Mouse (Mus musculus): ENCODE measurements around the gene Tspan32. TPM values are rescaled to one million over a fixed set of nuclear protein-coding genes. Genes with fewer than 3 reads are reported as not detected.

Gene Tspan32
- polyA plus RNA-seq, 1 experiment from 2014 or later = 0.31 TPM

- 72% methylated on average over 5 of the region's 5 CpGs for WGBS
- ATAC-seq (ENCODE audit: low FRiP score, low read depth) = no peak
- Histone ChIP-seq H3K27me3 (no peaks in the 10 kb centered on the region), H3K36me3 (peaks cover 11% of the 10 kb centered on the region), H3K9me3 (no peaks in the 10 kb centered on the region), H3K4me3 (no peak overlapping the region), H3K9ac (no peak overlapping the region), H3K4me1 (replicated peaks) (peaks cover 5% of the 10 kb centered on the region), H3K27ac (replicated peaks) (no peak overlapping the region), H3K4me2 (no peak overlapping the region)
Observed at GRCm38 (mm10) chr7:143021356-143022164, 16.7 kb downstream of the Tspan32 start.

- Histone ChIP-seq H3K27me3 (no peaks in the 10 kb centered on the region), H3K27ac (replicated peaks) (no peak overlapping the region), H3K36me3 (peaks cover 11% of the 10 kb centered on the region), H3K4me3 (no peak overlapping the region), H3K4me2 (no peak overlapping the region), H3K4me1 (replicated peaks) (no peaks in the 10 kb centered on the region), H3K9me3 (no peaks in the 10 kb centered on the region), H3K9ac (no peak overlapping the region)
- 97% methylated on average over 2 of the region's 2 CpGs for WGBS
- ATAC-seq (ENCODE audit: low FRiP score, low read depth) = no peak
Observed at GRCm38 (mm10) chr7:143023499-143023898, 18.7 kb downstream of the Tspan32 start.

- Histone ChIP-seq H3K27ac (replicated peaks) (no peak overlapping the region), H3K4me3 (no peak overlapping the region)
- WGBS = 86% methylated on average over 1 of the region's 1 CpGs
Observed at GRCm38 (mm10) chr7:143024293-143024692, 19.4 kb downstream of the Tspan32 start.

GRCm38 (mm10) chr7:143025496-143025895, 20.6 kb downstream of the Tspan32 start:
- Histone ChIP-seq H3K4me1 (replicated peaks) (no peaks in the 10 kb centered on the region), H3K9me3 (no peaks in the 10 kb centered on the region), H3K27ac (replicated peaks) (no peak overlapping the region), H3K4me3 (no peak overlapping the region), H3K27me3 (no peaks in the 10 kb centered on the region), H3K36me3 (peaks cover 15% of the 10 kb centered on the region), H3K4me2 (no peak overlapping the region), H3K9ac (no peak overlapping the region)
- ATAC-seq (ENCODE audit: low FRiP score, low read depth) = no peak
- 92% methylated on average over 3 of the region's 3 CpGs for WGBS

More at GRCm38 (mm10) chr7:143024293-143024692, 19.4 kb downstream of the Tspan32 start:
- Histone ChIP-seq H3K27me3 (no peaks in the 10 kb centered on the region), H3K9ac (no peak overlapping the region), H3K4me2 (no peak overlapping the region), H3K9me3 (no peaks in the 10 kb centered on the region), H3K36me3 (peaks cover 15% of the 10 kb centered on the region), H3K4me1 (replicated peaks) (no peaks in the 10 kb centered on the region)
- ATAC-seq (ENCODE audit: low FRiP score, low read depth) = no peak

- H3K27me3 ChIP-seq = no peaks in the 10 kb centered on the region
- H3K36me3 ChIP-seq = peaks cover 22% of the 10 kb centered on the region
- no peak overlapping the region for H3K9ac ChIP-seq
- no peaks in the 10 kb centered on the region for H3K4me1 ChIP-seq (replicated peaks)
- ATAC-seq (ENCODE audit: low FRiP score, low read depth) = no peak
- H3K4me3 ChIP-seq = no peak overlapping the region
- 88% methylated on average over 4 of the region's 4 CpGs for WGBS
- no peaks in the 10 kb centered on the region for H3K9me3 ChIP-seq
- H3K4me2 ChIP-seq = no peak overlapping the region
- no peak overlapping the region for H3K27ac ChIP-seq (replicated peaks)
Observed at GRCm38 (mm10) chr7:143027196-143027595, 22.4 kb downstream of the Tspan32 start.

GRCm38 (mm10) chr7:143031816-143032215, 27.0 kb downstream of the Tspan32 start:
- H3K27ac ChIP-seq (replicated peaks) = no peak overlapping the region
- H3K4me2 ChIP-seq = no peak overlapping the region
- ATAC-seq (ENCODE audit: low FRiP score, low read depth) = no peak
- H3K9me3 ChIP-seq = no peaks in the 10 kb centered on the region
- H3K4me1 ChIP-seq (replicated peaks) = no peaks in the 10 kb centered on the region
- no peaks in the 10 kb centered on the region for H3K27me3 ChIP-seq
- H3K36me3 ChIP-seq = peaks cover 41% of the 10 kb centered on the region
- WGBS = 86% methylated on average over 1 of the region's 1 CpGs
- H3K9ac ChIP-seq = no peak overlapping the region
- H3K4me3 ChIP-seq = no peak overlapping the region

GRCm38 (mm10) chr7:143033581-143033980, 28.7 kb downstream of the Tspan32 start:
- H3K9ac ChIP-seq = no peak overlapping the region
- no peaks in the 10 kb centered on the region for H3K4me1 ChIP-seq (replicated peaks)
- no peak for ATAC-seq (ENCODE audit: low FRiP score, low read depth)
- H3K9me3 ChIP-seq = no peaks in the 10 kb centered on the region
- H3K4me3 ChIP-seq = no peak overlapping the region
- 79% methylated on average over 4 of the region's 4 CpGs for WGBS
- no peak overlapping the region for H3K4me2 ChIP-seq
- peaks cover 44% of the 10 kb centered on the region for H3K36me3 ChIP-seq
- H3K27me3 ChIP-seq = no peaks in the 10 kb centered on the region
- no peak overlapping the region for H3K27ac ChIP-seq (replicated peaks)

- H3K4me2 ChIP-seq = no peak overlapping the region
- H3K9ac ChIP-seq = no peak overlapping the region
- no peaks in the 10 kb centered on the region for H3K9me3 ChIP-seq
- H3K4me1 ChIP-seq (replicated peaks) = no peaks in the 10 kb centered on the region
- no peak overlapping the region for H3K4me3 ChIP-seq
- no peak for ATAC-seq (ENCODE audit: low FRiP score, low read depth)
- 88% methylated on average over 2 of the region's 2 CpGs for WGBS
- H3K27ac ChIP-seq (replicated peaks) = no peak overlapping the region
- no peaks in the 10 kb centered on the region for H3K27me3 ChIP-seq
- H3K36me3 ChIP-seq = peaks cover 41% of the 10 kb centered on the region
Observed at GRCm38 (mm10) chr7:143034112-143034511, 29.3 kb downstream of the Tspan32 start.

- no peaks in the 10 kb centered on the region for H3K27me3 ChIP-seq
- no peak overlapping the region for H3K9ac ChIP-seq
- no peak overlapping the region for H3K27ac ChIP-seq (replicated peaks)
- no peak overlapping the region for H3K4me3 ChIP-seq
- no peak for ATAC-seq (ENCODE audit: low FRiP score, low read depth)
- no peaks in the 10 kb centered on the region for H3K4me1 ChIP-seq (replicated peaks)
- 93% methylated on average over 8 of the region's 8 CpGs for WGBS
- H3K36me3 ChIP-seq = peaks cover 41% of the 10 kb centered on the region
- H3K4me2 ChIP-seq = no peak overlapping the region
- no peaks in the 10 kb centered on the region for H3K9me3 ChIP-seq
Observed at GRCm38 (mm10) chr7:143034519-143035450, 29.9 kb downstream of the Tspan32 start.

- no peak for ATAC-seq (ENCODE audit: low FRiP score, low read depth)
- Histone ChIP-seq H3K9ac (no peak overlapping the region), H3K9me3 (no peaks in the 10 kb centered on the region), H3K36me3 (peaks cover 35% of the 10 kb centered on the region), H3K27me3 (no peaks in the 10 kb centered on the region), H3K4me1 (replicated peaks) (0 out of 2 replicates have a peak, but pooled peaks cover under 1% of the 10 kb centered on the region), H3K27ac (replicated peaks) (no peak overlapping the region), H3K4me2 (no peak overlapping the region), H3K4me3 (no peak overlapping the region)
- WGBS = 84% methylated on average over 3 of the region's 3 CpGs
Observed at GRCm38 (mm10) chr7:143036787-143037186, 31.9 kb downstream of the Tspan32 start.

GRCm38 (mm10) chr7:143037306-143037705, 32.5 kb downstream of the Tspan32 start:
- 91% methylated on average over 4 of the region's 4 CpGs for WGBS
- Histone ChIP-seq H3K4me1 (replicated peaks) (0 out of 2 replicates have a peak, but pooled peaks cover 3% of the 10 kb centered on the region), H3K27me3 (no peaks in the 10 kb centered on the region), H3K9me3 (no peaks in the 10 kb centered on the region), H3K36me3 (peaks cover 35% of the 10 kb centered on the region), H3K4me2 (no peak overlapping the region), H3K9ac (no peak overlapping the region), H3K4me3 (no peak overlapping the region), H3K27ac (replicated peaks) (no peak overlapping the region)
- ATAC-seq (ENCODE audit: low FRiP score, low read depth) = no peak

Data from hindbrain, embryonic 15.5 days (tissue).